Mouse (Mus musculus) lung, embryonic 16.5 days (tissue): ENCODE results near the gene Rnf183. TPM values are rescaled to one million over a fixed set of nuclear protein-coding genes. Genes with fewer than 3 reads are reported as not detected.

Source experiments
- ATAC-seq: fragments of 200-750 bp; cut with Nextera tagmentation; 2 replicates; pipeline ENCODE4 v1.8.0; 2017; ENCODE audit warnings: low read depth, mild to moderate bottlenecking, moderate library complexity
- H3K27ac ChIP-seq: fragments of 300-500 bp; sonication (generic); 2 replicates; pipeline ENCODE4 v1.5.1; 2014; ENCODE audit warnings: mild to moderate bottlenecking, control low read depth, low read length
- H3K27me3 ChIP-seq: fragments of 300-500 bp; sonication (generic); 2 replicates; pipeline ENCODE4 v1.6.1; 2014; ENCODE audit warnings: low read depth, low read length, mixed read lengths; ENCODE audit not compliant: control insufficient read depth, insufficient read depth
- H3K36me3 ChIP-seq: fragments of 300-500 bp; sonication (generic); 2 replicates; pipeline ENCODE4 v1.6.1; 2014; ENCODE audit warnings: low read length; ENCODE audit not compliant: control insufficient read depth, insufficient read depth
- H3K4me1 ChIP-seq: fragments of 300-500 bp; sonication (generic); replicated peaks from 2 replicates; pipeline ENCODE4 v1.6.1; 2014; ENCODE audit warnings: low read length, mixed read lengths; ENCODE audit not compliant: control insufficient read depth, insufficient read depth
- H3K4me2 ChIP-seq: fragments of 300-500 bp; sonication (generic); 2 replicates; pipeline ENCODE4 v1.6.1; 2014; ENCODE audit warnings: low read depth, low read length, control low read depth
- H3K4me3 ChIP-seq: fragments of 300-500 bp; sonication (generic); 2 replicates; pipeline ENCODE4 v1.5.1; 2014; ENCODE audit warnings: mild to moderate bottlenecking, low read length, control low read depth
- H3K9ac ChIP-seq: fragments of 300-500 bp; sonication (generic); 2 replicates; pipeline ENCODE4 v1.6.1; 2014; ENCODE audit warnings: low read length, control low read depth
- H3K9me3 ChIP-seq: fragments of 300-500 bp; sonication (generic); 2 replicates; pipeline ENCODE4 v1.6.1; 2016; ENCODE audit warnings: low read length; ENCODE audit not compliant: control insufficient read depth
- WGBS: fragments of 180-500 bp; shearing (Covaris S2); extraction: QIAGEN DNeasy Blood & Tissue Kit; methylation state at CpG from one replicate; pipeline ENCODE4 v1.1.7; 2014; 5-methylcytosine and 5-hydroxymethylcytosine counted together
- polyA plus RNA-seq: library from polyadenylated mRNA; unstranded; fragments of >200 nt; fragmentation: Nextera tagmentation; extraction: Ambion mirVana; gene quantifications from 2 replicates; pipeline ENCODE4 v1.2.1, GENCODE M21; 2015

Rnf183 gene
- polyA plus RNA-seq, 1 experiment from 2014 or later = 0.14 TPM

GRCm38 (mm10) chr4:62393459-62393858, 41.6 kb downstream of the Rnf183 start:
- no peaks in the 10 kb centered on the region for H3K27me3 ChIP-seq
- ATAC-seq = no peak

GRCm38 (mm10) chr4:62391892-62392291, 43.2 kb downstream of the Rnf183 start:
- no peak overlapping the region for H3K4me3 ChIP-seq
- H3K4me1 ChIP-seq = no peaks in the 10 kb centered on the region
- H3K4me2 ChIP-seq = no peak overlapping the region
- no peaks in the 10 kb centered on the region for H3K9me3 ChIP-seq
- H3K36me3 ChIP-seq = peaks cover 38% of the 10 kb centered on the region
- H3K27me3 ChIP-seq = no peaks in the 10 kb centered on the region
- WGBS = 81% methylated on average over 7 of the region's 7 CpGs
- no peak overlapping the region for H3K9ac ChIP-seq
- no peak for ATAC-seq
- H3K27ac ChIP-seq = no peak overlapping the region

More at GRCm38 (mm10) chr4:62393459-62393858, 41.6 kb downstream of the Rnf183 start:
- no peaks in the 10 kb centered on the region for H3K4me1 ChIP-seq
- H3K9me3 ChIP-seq = no peaks in the 10 kb centered on the region
- H3K9ac ChIP-seq = no peak overlapping the region
- no peak overlapping the region for H3K27ac ChIP-seq
- peaks cover 51% of the 10 kb centered on the region for H3K36me3 ChIP-seq
- 77% methylated on average over 6 of the region's 6 CpGs for WGBS
- H3K4me3 ChIP-seq = no peak overlapping the region
- H3K4me2 ChIP-seq = no peak overlapping the region

- H3K4me1 ChIP-seq = no peaks in the 10 kb centered on the region
- no peak overlapping the region for H3K9ac ChIP-seq
- ATAC-seq = no peak
- no peaks in the 10 kb centered on the region for H3K27me3 ChIP-seq
- no peak overlapping the region for H3K4me3 ChIP-seq
- no peak overlapping the region for H3K27ac ChIP-seq
- H3K36me3 ChIP-seq = peaks cover 22% of the 10 kb centered on the region
- H3K9me3 ChIP-seq = no peaks in the 10 kb centered on the region
- H3K4me2 ChIP-seq = no peak overlapping the region
- WGBS = 70% methylated on average over 5 of the region's 5 CpGs
These were observed 45.2 kb downstream of the Rnf183 start for GRCm38 (mm10) chr4:62389592-62390512.

- no peaks in the 10 kb centered on the region for H3K9me3 ChIP-seq
- no peak for ATAC-seq
- peaks cover 12% of the 10 kb centered on the region; the same call in 1 of the 2 replicates for H3K36me3 ChIP-seq
- H3K4me3 ChIP-seq = no peak overlapping the region
- no peak overlapping the region for H3K9ac ChIP-seq
- 90% methylated on average over 7 of the region's 7 CpGs for WGBS
- no peaks in the 10 kb centered on the region for H3K4me1 ChIP-seq
- H3K27me3 ChIP-seq = no peaks in the 10 kb centered on the region
- no peak overlapping the region for H3K4me2 ChIP-seq
- H3K27ac ChIP-seq = no peak overlapping the region
These were observed 49.6 kb downstream of the Rnf183 start for GRCm38 (mm10) chr4:62385439-62385838.

DNA sequence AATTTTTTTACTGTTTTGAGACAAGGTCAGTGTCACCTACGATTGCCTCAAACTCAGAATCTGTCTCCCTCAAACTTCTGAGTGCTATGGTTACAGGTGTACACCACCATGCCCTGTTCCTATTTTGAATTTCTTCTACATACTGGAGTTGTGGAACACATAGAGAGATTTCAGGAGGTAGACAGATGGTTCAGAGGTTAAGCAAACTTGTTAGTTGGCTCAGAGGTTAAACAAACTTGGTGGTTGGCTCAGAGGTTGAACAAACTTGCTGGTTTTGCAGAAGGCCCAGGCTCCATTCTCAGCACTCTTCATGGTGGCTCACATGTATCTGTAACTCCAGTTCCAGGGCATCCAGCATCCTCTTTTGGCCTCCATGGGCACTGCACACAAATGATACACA, 50.9 kb downstream of the Rnf183 start:
- H3K4me2 ChIP-seq = no peak overlapping the region
- 64% methylated on average over 1 of the region's 1 CpGs for WGBS
- no peaks in the 10 kb centered on the region for H3K27me3 ChIP-seq
- ATAC-seq = no peak
- no peak overlapping the region for H3K9ac ChIP-seq
- peaks cover 4% of the 10 kb centered on the region; the same call in 1 of the 2 replicates for H3K36me3 ChIP-seq
- no peaks in the 10 kb centered on the region for H3K9me3 ChIP-seq
- H3K27ac ChIP-seq = no peak overlapping the region
- no peaks in the 10 kb centered on the region for H3K4me1 ChIP-seq
- no peak overlapping the region for H3K4me3 ChIP-seq

GRCm38 (mm10) chr4:62383752-62384151, 51.3 kb downstream of the Rnf183 start:
- Histone ChIP-seq H3K4me2 (no peak overlapping the region), H3K27me3 (no peaks in the 10 kb centered on the region)
- WGBS = 51% methylated on average over 7 of the region's 7 CpGs

GRCm38 (mm10) chr4:62383207-62383606, 51.8 kb downstream of the Rnf183 start:
- Histone ChIP-seq H3K27me3 (no peaks in the 10 kb centered on the region), H3K4me2 (no peak overlapping the region), H3K9me3 (no peaks in the 10 kb centered on the region), H3K27ac (no peak overlapping the region), H3K36me3 (no peaks in the 10 kb centered on the region), H3K4me1 (no peaks in the 10 kb centered on the region), H3K9ac (no peak overlapping the region), H3K4me3 (no peak overlapping the region)
- 74% methylated on average over 6 of the region's 6 CpGs for WGBS
- ATAC-seq = no peak

More at GRCm38 (mm10) chr4:62383752-62384151, 51.3 kb downstream of the Rnf183 start:
- Histone ChIP-seq H3K9me3 (no peaks in the 10 kb centered on the region), H3K4me1 (no peaks in the 10 kb centered on the region), H3K36me3 (peaks cover 3% of the 10 kb centered on the region; the same call in 1 of the 2 replicates), H3K4me3 (no peak overlapping the region), H3K27ac (no peak overlapping the region), H3K9ac (no peak overlapping the region)
- no peak for ATAC-seq

DNA sequence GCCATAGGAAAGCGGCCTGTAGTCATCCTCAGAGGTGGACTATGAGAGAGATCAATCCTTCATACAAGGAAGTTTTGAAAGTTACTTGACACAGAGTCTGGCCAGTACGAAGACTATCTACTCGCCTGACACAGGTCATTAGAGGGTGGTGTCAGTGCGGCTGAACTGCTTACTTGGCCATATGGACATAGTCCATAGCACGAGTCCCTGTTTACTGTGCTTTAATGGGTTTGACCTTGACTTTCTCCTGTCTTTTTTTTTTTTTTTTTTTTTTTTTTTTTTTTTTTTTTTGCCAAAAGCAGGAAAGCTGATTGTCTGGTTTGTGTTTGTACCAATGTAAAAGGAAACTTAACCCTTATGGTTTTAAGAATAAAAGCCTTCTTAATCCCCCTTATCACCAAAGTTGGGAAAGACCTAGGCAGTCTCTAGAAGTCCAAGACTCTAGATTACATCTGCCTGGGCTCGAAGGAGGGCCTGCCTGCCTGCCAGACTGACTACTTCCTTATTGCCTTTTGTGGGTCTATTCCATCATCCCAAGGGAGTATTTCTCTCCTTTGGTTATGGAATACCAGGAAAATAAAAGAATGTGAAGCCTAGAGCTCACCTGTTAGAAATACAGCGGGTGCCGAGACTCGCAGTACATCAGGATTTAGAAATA, 55.2 kb downstream of the Rnf183 start:
- Histone ChIP-seq H3K4me3 (no peak overlapping the region), H3K9ac (no peak overlapping the region), H3K36me3 (no peaks in the 10 kb centered on the region), H3K4me2 (no peak overlapping the region), H3K4me1 (0 out of 2 replicates have a peak, but pooled peaks cover 1% of the 10 kb centered on the region), H3K9me3 (no peaks in the 10 kb centered on the region), H3K27me3 (no peaks in the 10 kb centered on the region), H3K27ac (no peak overlapping the region)
- ATAC-seq = no peak
- 71% methylated on average over 9 of the region's 9 CpGs for WGBS
